ENCODE assay signal across 17 mouse cellular contexts in the genomic region with DNA sequence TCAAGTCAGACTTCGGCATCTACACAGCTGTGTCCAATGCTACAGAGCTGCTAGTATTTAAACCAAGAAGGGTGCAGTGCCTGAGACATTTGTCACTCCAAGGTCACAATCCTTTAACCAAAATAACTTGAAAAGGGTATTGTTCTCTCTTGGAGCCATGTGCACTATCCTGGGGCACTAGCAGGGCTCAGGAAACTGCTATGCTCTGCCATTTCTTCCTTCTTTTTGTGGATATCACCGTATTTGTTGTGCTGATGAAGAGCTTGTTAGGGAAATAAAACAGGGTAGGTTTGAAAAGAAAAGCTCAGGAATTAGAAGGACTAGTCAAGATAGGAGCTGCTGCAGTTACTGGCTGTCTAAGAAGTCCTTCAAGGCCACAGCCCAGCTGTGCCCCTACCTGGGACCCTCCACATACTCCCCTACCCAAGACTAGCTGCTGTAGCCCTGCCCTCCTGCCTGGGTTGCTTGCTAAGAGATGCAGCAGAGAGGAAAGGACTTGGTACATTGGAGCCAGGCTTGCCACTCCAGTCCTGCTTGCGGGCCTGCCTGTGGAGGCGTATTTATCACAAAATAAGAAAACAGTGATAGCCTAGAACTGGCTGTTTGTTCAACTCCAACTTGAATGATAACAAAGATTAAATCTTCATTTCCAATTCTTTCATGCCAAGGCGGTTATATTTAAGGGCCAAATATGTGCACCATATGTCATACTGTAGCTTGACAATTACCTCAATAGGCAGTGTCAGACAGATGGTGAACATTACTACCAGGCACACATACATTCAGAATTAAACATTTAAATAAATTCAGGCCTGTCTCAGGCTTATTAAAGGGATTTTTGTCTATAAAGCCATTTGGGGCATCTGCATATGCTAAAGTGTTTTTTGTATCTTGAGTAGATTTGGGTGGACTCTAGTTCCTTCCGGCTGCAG.
DNase-seq lines count a peak whose midpoint lies in the region; ATAC-seq and TF ChIP-seq lines count a peak whose summit lies in the region.
"Had no signal": no experiment of that assay in that cellular context is flagged by ENCODE, and none has a peak within 500 bp of the region (broad histone marks: within the 10 kb centered on the region; RNA-seq: fewer than 3 reads in every experiment).

No protein-coding gene starts in this region.

- no peak overlapping the region for H3K9ac ChIP-seq in forebrain, embryonic 12.5 days
- no peak overlapping the region for H3K9ac ChIP-seq in forebrain, embryonic 11.5 days (ENCODE audit: low read length)
- no peak overlapping the region for H3K9ac ChIP-seq in heart, postnatal 0 days (replicated peaks; ENCODE audit: low read depth, low read length)
- no peak overlapping the region for H3K9ac ChIP-seq in neural tube, embryonic 15.5 days (replicated peaks)
- H3K9ac ChIP-seq: midbrain, embryonic 13.5 days had no signal

- DNase-seq in forebrain, embryonic 11.5 days (ENCODE audit: low spot score), result no peak
- DNase-seq in heart, postnatal 0 days (ENCODE audit: low spot score), result no peak
- DNase-seq in heart, postnatal 14 days, result no peak
- DNase-seq in neural tube, embryonic 10.5 days (ENCODE audit: extremely low spot score, low spot score), result no peak
- peak; percentile 47 for DNase-seq in telencephalon, adult 2 months (ENCODE audit: low read depth, low spot score)
- no peak for DNase-seq in ovary, postnatal 36 days (ENCODE audit: low spot score)
- DNase-seq: cerebellum, adult 11 months; liver; lung, adult 18-20 months had no signal

- WGBS in forebrain, embryonic 12.5 days, result 80% methylated on average over 6 of the region's 6 CpGs
- WGBS in forebrain, embryonic 11.5 days, result 85% methylated on average over 6 of the region's 6 CpGs
- WGBS in heart, postnatal 0 days, result 83% methylated on average over 6 of the region's 6 CpGs
- WGBS in neural tube, embryonic 15.5 days, result 72% methylated on average over 6 of the region's 6 CpGs

- no peak for ATAC-seq in forebrain, embryonic 12.5 days (ENCODE audit: low FRiP score)
- no peak for ATAC-seq in forebrain, embryonic 11.5 days (replicated peaks; ENCODE audit: low FRiP score)
- ATAC-seq in heart, postnatal 0 days (ENCODE audit: insufficient read depth, low read depth), result no peak
- no peak for ATAC-seq in neural tube, embryonic 15.5 days (ENCODE audit: low FRiP score)
- ATAC-seq: inflammation-experienced regulatory T-cells, adult 6 months; midbrain, embryonic 13.5 days had no signal

- intact Hi-C loops in heart, postnatal 14 days (cut with DNase I), result no loop called here

- no peaks in the 10 kb centered on the region for H3K27me3 ChIP-seq in forebrain, embryonic 12.5 days
- no peaks in the 10 kb centered on the region for H3K27me3 ChIP-seq in forebrain, embryonic 11.5 days (ENCODE audit: control insufficient read depth, insufficient read depth, low read length)
- H3K27me3 ChIP-seq in heart, postnatal 0 days (ENCODE audit: control insufficient read depth, insufficient read depth, low read length), result no peaks in the 10 kb centered on the region
- no peaks in the 10 kb centered on the region for H3K27me3 ChIP-seq in neural tube, embryonic 15.5 days (replicated peaks)
- H3K27me3 ChIP-seq: CH12.LX; midbrain, embryonic 13.5 days had no signal

- H3K4me1 ChIP-seq in forebrain, embryonic 12.5 days, result peaks cover 14% of the 10 kb centered on the region
- H3K4me1 ChIP-seq in forebrain, embryonic 11.5 days (replicated peaks; ENCODE audit: control insufficient read depth, insufficient read depth, low read length), result no peaks in the 10 kb centered on the region; the same call in 1 of the 2 replicates
- peaks cover 15% of the 10 kb centered on the region for H3K4me1 ChIP-seq in heart, postnatal 0 days (ENCODE audit: control insufficient read depth, insufficient read depth)
- H3K4me1 ChIP-seq in neural tube, embryonic 15.5 days, result peaks cover 19% of the 10 kb centered on the region

- no peak overlapping the region for H3K4me3 ChIP-seq in forebrain, embryonic 12.5 days (replicated peaks)
- H3K4me3 ChIP-seq in forebrain, embryonic 11.5 days (ENCODE audit: low read depth, low read length), result no peak overlapping the region
- no peak overlapping the region for H3K4me3 ChIP-seq in heart, postnatal 0 days (ENCODE audit: low read depth, low read length)
- H3K4me3 ChIP-seq in neural tube, embryonic 15.5 days (replicated peaks), result no peak overlapping the region
- H3K4me3 ChIP-seq: midbrain, embryonic 13.5 days; myocyte had no signal

- H3K4me2 ChIP-seq in forebrain, embryonic 12.5 days, result no peak overlapping the region
- no peak overlapping the region for H3K4me2 ChIP-seq in forebrain, embryonic 11.5 days (ENCODE audit: low read depth, low read length, severe bottlenecking)
- H3K4me2 ChIP-seq in heart, postnatal 0 days (ENCODE audit: low read depth, low read length), result no peak overlapping the region
- H3K4me2 ChIP-seq in neural tube, embryonic 15.5 days, result no peak overlapping the region
- H3K4me2 ChIP-seq: midbrain, embryonic 13.5 days had no signal

- no peak for TF ChIP-seq CTCF in heart, postnatal 0 days (IDR thresholded peaks at IDR 0.05; ENCODE audit: low read depth)

- no peaks in the 10 kb centered on the region for H3K9me3 ChIP-seq in forebrain, embryonic 12.5 days
- no peaks in the 10 kb centered on the region for H3K9me3 ChIP-seq in forebrain, embryonic 11.5 days (ENCODE audit: control insufficient read depth, low read length)
- H3K9me3 ChIP-seq in heart, postnatal 0 days (replicated peaks; ENCODE audit: control insufficient read depth, low read length), result no peaks in the 10 kb centered on the region
- no peaks in the 10 kb centered on the region for H3K9me3 ChIP-seq in neural tube, embryonic 15.5 days (replicated peaks)
- H3K9me3 ChIP-seq: midbrain, embryonic 13.5 days had no signal

- no peak for TF ChIP-seq EP300 in heart, postnatal 0 days (IDR thresholded peaks at IDR 0.05; ENCODE audit: low read depth)

- no peaks in the 10 kb centered on the region for H3K36me3 ChIP-seq in forebrain, embryonic 12.5 days (replicated peaks)
- H3K36me3 ChIP-seq in forebrain, embryonic 11.5 days (ENCODE audit: control insufficient read depth, insufficient read depth, low read length), result no peaks in the 10 kb centered on the region
- H3K36me3 ChIP-seq in heart, postnatal 0 days (replicated peaks; ENCODE audit: control insufficient read depth, insufficient read depth, low read length), result no peaks in the 10 kb centered on the region
- H3K36me3 ChIP-seq in neural tube, embryonic 15.5 days, result no peaks in the 10 kb centered on the region
- H3K36me3 ChIP-seq: midbrain, embryonic 13.5 days had no signal

- peak overlapping the region; percentile 53; the same call in 1 of the 2 replicates for H3K27ac ChIP-seq in forebrain, embryonic 12.5 days
- H3K27ac ChIP-seq in forebrain, embryonic 11.5 days (ENCODE audit: low read depth, low read length), result no peak overlapping the region
- H3K27ac ChIP-seq in heart, postnatal 0 days (ENCODE audit: low read depth), result peak overlapping the region; percentile 7; the same call in 1 of the 2 replicates
- peak overlapping the region; percentile 45; the same call in 1 of the 2 replicates for H3K27ac ChIP-seq in neural tube, embryonic 15.5 days (replicated peaks)
- H3K27ac ChIP-seq: kidney, postnatal 0 days; macrophage; midbrain, embryonic 13.5 days had no signal
